Mouse (Mus musculus) kidney, adult 11 months (tissue): ENCODE results near the gene Lonp1.

ENCODE experiments used
- DNase-seq: peaks from one replicate; pipeline ENCODE4 v3.0.0; 2022

Lonp1 gene

GRCm38 (mm10) chr17:56585171-56585821 lies 41.4 kb downstream of the Lonp1 start:
- no peak for DNase-seq

GRCm38 (mm10) chr17:56584257-56585130 lies 42.2 kb downstream of the Lonp1 start, which contains the start of the genes Safb2 and Safb:
Safb2 (minus strand) TSS chr17:56584585.
Safb (plus strand) TSS chr17:56584825.
- peak; percentile 99 for DNase-seq

- peak; percentile 58 for DNase-seq
Observed at GRCm38 (mm10) chr17:56583611-56584256, 43.0 kb downstream of the Lonp1 start.

- DNase-seq, result no peak
Observed at GRCm38 (mm10) chr17:56583071-56583470, 43.6 kb downstream of the Lonp1 start.

- DNase-seq, result no peak
Observed at GRCm38 (mm10) chr17:56572939-56573338, 53.7 kb downstream of the Lonp1 start.

GRCm38 (mm10) chr17:56572154-56572553 lies 54.5 kb downstream of the Lonp1 start:
- no peak for DNase-seq

GRCm38 (mm10) chr17:56570287-56570686 lies 56.4 kb downstream of the Lonp1 start:
- no peak for DNase-seq

- no peak for DNase-seq
Observed at GRCm38 (mm10) chr17:56567370-56567769, 59.3 kb downstream of the Lonp1 start.

- DNase-seq, result no peak
Observed at GRCm38 (mm10) chr17:56566918-56567317, 59.8 kb downstream of the Lonp1 start.

- no peak for DNase-seq
Observed at GRCm38 (mm10) chr17:56566293-56566692, 60.4 kb downstream of the Lonp1 start.
